Mouse (Mus musculus) 3134 (cell line): ENCODE measurements around the gene Enc1.
"Not testable (repeated sequence)": the region's sequence is repeated elsewhere in the genome, so short reads cannot be mapped to it uniquely, and the experiment has no call there.

Source experiments
- DNase-seq: peaks from one replicate; pipeline ENCODE4 v3.0.0-alpha.2; 2011; ENCODE audit warnings: low spot score; ENCODE audit not compliant: insufficient read length; ENCODE audit errors: extremely low read depth

The Enc1 gene

GRCm38 (mm10) chr13:97250551-97251380 lies 9.9 kb downstream of the Enc1 start:
- DNase-seq: no peak

DNA sequence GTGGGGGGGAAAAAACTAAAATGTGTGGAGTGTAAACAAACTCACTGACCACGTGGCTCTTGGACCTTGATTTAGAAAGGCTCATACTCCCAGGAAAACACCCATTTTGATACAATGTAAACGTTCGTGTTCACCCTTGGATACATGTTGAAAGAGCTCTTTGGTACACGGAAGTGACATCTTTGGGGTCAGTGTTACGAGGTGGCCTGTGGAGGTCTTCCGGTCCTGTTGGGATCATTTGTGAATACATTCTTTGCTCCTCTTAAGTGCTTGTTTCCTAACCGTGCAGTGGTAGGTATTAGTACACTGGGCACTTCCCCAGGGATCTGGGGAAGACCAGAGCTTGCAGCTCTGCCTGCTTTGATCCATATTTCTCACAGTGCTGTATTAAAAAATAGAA lies 10.8 kb downstream of the Enc1 start:
- DNase-seq: no peak

DNA sequence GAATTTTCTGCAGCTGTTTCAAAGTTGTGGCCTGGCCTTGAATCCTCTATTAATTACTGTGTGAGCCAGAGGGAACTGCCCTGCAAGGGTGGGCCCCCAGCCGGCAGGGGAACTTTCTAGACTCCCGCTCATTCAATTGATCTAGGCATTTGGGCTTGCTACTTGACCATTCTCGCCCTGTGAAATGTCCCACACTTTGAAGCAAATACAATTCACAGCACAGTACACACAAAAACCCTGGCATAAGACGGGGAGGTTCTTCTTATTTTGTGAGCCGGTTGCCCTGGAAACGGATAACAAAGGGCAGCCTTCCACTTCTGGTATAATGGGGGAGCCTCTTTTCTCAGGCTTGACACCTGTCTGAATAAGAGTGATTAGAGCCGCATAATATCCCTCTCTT lies 11.6 kb downstream of the Enc1 start:
- DNase-seq: no peak

GRCm38 (mm10) chr13:97253418-97253981 lies 12.6 kb downstream of the Enc1 start:
- no peak for DNase-seq

DNA sequence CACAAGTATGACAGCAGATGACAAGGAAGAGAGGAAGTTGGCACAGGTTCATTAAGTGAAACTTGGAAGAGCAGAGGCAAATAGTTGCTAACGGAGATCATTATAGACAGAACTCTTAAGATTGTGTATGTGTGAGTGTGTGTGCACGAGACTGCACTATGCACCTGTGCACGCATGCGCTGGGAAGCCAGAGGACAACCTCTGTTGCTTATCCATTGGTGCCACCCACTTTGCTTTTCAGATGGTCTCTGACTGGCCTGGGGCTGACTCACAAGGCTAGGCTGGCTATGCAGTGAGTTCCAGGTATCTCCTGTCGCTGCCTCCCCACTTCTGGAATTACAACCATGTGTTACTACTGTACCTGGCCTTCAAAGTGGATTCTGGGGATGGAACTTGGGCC lies 13.1 kb downstream of the Enc1 start:
- DNase-seq: no peak

DNA sequence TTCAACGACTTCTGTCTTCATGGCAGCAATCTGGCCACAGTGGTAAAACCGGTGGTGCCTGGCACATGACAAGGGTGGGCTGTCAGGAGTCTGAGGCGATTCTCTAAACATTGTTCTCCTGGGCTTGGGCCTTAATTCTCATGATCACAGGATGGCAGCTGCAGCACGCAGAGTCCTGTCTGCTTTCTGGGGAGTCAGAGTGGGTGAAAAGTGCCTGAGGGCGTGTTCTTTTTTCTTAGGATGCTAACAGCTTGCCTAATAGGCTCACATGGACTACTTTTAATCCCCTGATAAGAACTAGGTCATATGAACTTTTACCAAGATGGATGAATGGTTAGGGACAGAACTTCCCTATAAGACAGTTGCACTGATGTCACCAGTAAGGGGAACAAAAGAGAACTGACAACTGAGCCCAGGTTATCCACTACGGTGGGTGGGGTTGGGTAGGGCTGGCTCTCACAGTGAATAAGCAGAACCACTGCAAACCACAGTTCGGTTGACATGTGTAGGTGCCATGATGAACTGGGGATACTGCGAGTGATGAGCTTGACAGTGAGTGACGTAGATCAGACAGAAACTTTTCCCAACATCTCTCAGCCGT lies 13.8 kb downstream of the Enc1 start:
- no peak for DNase-seq

DNA sequence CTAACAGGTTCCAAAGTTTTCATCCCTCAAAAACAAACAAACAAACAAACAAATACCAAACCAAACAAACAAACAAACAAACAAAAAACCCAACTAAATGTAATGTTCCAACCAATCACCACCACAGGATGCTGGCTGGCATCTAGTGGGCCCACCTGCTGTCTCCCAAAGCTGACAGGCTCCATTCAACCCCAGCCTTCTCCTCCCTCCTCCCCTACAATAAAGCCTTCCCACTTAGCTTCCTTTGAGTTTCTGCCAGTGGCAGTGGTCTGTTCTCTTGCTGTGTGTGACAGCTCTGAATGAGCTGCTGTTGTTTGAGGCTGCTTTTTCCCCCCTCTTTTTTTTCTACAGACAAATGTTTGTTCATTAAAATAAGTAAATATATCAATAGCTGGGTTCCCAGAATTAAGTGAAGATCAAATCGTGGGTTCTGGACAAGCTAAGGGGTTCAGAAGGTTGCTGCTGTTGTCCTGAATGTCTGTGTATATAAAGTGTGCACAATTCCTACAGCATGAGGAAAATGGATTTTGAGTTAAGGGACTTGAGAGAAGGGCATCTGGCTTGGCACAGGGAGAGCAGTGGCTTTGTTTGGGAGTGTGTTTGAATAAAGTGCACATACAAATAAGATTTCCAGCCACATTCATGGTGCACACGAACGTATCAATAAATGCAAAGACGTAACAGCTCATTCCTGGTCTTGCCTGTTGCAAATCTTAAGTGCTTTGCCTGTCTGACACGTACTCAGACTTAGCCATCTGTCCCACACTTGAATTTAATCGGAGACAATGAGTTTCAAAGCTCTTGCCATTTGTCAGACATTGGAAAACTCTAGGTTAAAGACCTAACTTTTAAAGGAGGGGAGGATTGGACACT lies 15.3 kb downstream of the Enc1 start:
- no peak for DNase-seq

DNA sequence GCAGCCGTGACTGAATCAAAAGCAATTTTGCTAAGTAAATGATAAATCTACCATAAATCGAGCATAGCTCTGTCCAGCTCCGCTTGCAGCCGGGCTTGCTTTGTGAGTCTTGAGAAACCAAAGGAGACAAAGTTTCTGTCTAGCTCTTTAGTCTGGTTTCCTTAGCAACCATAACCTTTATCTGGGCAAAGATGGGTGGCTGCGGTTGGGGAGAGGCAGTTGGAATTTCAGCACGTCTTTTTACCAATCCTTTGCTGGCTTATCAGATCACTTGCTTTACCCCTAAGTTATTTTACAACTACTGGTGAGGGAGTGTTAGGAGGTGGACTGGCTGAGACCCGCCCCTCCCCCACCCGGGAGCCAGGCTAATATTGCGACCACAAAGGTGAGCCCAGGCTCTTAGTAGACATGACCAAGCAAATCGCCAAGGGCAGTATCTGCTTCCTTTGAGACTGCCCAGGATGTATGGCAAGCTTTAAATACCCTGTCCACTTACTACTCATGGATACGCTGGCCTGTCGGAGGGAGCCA lies 16.0 kb downstream of the Enc1 start:
- no peak for DNase-seq

GRCm38 (mm10) chr13:97259271-97259670 lies 18.4 kb downstream of the Enc1 start:
- no peak for DNase-seq

DNA sequence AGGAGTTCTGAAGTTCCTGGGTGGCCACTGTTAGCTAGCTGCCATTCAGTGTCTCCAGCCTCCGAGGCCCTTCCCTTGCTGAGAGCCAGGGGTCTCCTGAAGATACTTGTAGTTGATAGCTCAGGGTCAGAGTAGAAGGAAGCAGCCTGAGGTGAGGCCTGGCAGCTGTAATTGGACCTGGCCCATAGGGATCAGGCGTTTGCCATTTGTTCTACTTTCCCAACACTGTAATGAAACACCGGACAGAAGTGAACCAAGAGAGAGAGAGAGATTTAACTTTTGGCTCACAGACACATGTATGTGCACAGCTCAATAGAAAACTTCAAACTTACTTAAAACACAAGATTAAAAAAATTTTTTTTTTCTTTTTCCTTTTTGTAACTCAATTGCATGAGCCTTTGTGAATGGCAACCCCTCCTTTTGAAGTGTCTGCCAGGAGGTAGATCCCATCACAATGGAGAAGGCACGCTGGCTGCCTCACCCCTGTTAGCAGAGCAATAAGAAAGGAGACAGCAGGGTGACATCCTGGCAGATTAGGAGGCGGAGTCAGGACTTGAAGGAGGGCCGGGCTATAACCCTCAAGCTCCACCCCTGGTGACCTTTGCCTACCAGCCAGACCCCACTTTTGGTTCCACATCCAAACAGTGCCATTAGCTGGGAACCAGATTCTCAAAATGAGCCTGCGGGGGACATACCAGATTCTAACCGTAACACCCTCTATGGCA lies 19.7 kb downstream of the Enc1 start:
- no peak for DNase-seq

GRCm38 (mm10) chr13:97261549-97261948 lies 20.6 kb downstream of the Enc1 start:
- no peak for DNase-seq

GRCm38 (mm10) chr13:97262676-97263075 lies 21.8 kb downstream of the Enc1 start:
- no peak for DNase-seq

- DNase-seq: not testable (repeated sequence)
Measured at GRCm38 (mm10) chr13:97265534-97265933, 24.6 kb downstream of the Enc1 start.

- DNase-seq: no peak
Measured at GRCm38 (mm10) chr13:97270723-97271122, 29.8 kb downstream of the Enc1 start.

GRCm38 (mm10) chr13:97271641-97272040 lies 30.7 kb downstream of the Enc1 start:
- DNase-seq: peak; percentile 40

GRCm38 (mm10) chr13:97274757-97275156 lies 33.9 kb downstream of the Enc1 start:
- DNase-seq: no peak

- DNase-seq: no peak
Measured at GRCm38 (mm10) chr13:97275482-97275881, 34.6 kb downstream of the Enc1 start.

DNA sequence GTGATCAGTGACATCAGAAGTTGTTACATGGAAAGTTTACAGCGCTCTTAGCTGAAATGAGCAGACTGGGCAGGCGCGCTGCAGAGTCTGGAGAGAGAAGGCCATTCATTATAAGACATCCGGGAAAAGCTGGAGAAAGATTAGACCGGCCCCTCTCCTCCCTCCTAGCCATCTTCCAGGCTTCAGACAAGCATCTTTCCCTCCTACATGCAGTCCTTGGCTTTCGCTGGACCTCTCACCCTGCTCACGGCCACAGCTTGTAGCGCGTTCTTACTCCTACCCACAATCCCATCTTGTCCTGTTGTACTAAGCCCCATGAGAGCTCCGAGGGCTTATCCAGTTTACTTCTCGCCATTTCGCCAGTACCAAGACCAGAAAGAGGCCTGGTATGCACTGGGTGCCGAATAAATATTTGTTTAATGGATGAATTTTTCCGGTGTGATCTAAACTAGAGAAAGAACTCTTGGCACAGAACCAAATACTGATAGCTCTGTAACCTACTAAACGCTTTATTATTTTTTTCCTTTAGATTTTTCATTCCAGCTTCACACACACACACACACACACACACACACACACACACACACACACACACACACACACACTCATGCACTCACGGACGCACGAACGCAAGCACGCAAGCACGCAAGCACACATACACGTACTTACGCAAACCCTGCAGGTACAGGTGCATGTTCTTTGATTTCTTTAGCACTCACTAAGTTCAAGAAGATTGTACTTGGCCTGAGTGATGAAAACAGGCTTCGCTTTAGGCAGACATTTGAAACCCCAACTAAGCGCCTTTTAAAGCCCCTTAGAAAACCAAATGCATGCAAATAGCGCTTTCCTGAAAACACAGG lies 41.4 kb downstream of the Enc1 start:
- DNase-seq: no peak

DNA sequence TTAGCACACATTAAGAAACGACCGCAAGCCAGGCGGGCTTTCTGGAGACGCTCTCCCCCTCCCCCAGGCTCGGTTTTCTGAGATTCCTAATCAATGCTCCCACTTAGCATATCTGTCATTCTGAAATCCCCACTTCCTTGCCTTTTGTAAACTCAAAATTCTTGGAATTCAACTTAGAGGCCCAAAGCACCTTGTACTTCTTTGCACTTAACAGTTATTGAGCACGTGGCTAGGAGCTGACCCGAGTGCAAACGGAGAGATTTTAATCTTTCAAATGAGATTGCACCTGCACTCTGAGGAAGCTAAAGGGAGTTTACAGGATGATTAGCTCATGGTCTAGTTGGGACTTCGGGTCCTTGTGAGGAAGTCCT lies 42.0 kb downstream of the Enc1 start:
- no peak for DNase-seq
